Mouse (Mus musculus) left cerebral cortex, postnatal 14 days (tissue): ENCODE data around the gene Slamf6. TPM values are rescaled to one million over a fixed set of nuclear protein-coding genes. Genes with fewer than 3 reads are reported as not detected.

ENCODE experiments used
- DNase-seq, 2 experiments: peaks; one replicate each; pipeline ENCODE4 v3.0.0; 2021 to 2022; ENCODE audit warnings: low spot score in 2 of 2, mixed read lengths in 1 of 2
- intact Hi-C: fragments of 180-260 bp; cut with DNase I; formaldehyde crosslinking; loops from one replicate; pipeline ENCODE4 v1.15.1; 2025
- total RNA-seq, 2 experiments: library from RNA; stranded (reverse); gene quantifications; 2 replicates each; pipeline ENCODE4 v1.2.3; 2021

The Slamf6 gene
- total RNA-seq, 2 experiments from 2014 or later: 0.07 to 0.23 TPM

DNA sequence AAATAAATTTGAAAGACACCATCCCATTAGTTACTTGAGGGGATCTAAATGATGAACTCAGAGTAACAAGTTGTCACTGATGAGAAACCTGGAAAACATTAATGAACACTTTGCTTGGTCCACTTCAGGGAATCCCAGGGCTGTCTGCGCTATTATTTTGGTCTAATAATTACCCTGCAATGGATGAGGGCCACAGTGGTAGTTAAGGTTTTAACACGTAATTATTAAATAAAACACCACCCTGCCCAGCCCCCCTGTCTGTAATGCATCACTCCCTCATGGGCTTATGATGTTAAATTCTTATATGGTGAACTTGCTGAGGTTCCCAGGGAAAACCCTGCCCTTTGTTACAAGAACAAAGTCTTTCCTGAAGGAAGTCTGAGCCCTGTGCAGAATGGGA is 74.6 kb downstream of the Slamf6 start:
- no peak for DNase-seq
- intact Hi-C loops: no loop called here

DNA sequence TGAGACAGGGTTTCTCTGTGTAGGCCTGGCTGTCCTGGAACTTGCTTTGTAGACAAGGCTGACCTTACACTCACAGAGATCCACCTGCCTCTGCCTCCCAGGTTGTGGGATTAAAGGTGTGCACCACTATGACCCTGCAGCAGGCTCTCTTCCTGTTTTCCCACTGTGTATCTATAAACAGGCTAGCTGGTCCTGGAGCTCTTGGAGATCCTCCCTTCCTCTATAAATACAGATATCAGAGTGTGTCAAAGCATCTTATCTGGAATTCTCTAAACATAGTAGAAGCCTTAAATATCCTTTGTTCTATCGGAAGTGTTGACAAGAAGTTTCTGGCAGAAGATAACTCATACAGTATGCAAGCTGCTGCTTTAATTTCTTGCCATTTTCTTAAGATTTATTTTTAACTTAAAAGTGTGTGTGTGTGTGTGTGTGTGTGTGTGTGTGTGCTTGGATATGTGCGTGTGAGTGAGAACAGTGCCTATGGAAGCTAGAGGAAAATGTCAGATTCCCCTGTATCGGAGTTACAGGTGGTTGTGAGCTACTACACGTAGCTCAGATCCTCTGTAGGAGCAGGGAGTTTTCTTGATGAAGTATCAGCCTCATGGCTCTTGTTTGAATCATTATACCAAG is 75.7 kb downstream of the Slamf6 start:
- intact Hi-C loops: no loop called here
- peak in 1 of 2 experiments; percentile 81 for DNase-seq

DNA sequence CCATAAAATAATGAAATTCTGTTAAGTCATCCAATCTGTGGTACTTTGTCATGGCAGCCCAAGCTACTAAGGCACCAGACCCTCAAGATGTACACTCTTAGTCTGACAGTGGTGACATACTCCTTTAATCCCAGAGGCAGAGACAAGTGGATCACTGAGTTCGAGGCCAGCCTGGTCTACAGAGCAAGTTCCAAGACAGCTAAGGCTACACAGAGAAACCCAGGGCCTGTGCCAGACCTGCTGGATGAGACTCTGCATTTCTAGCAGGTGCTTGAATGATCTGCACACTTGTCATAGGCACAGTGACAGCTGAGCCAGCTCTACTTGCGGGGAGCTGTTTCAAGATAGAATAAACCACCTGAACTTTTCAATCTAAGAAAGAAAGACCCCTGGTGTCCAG is 77.2 kb downstream of the Slamf6 start:
- intact Hi-C loops: no loop called here
- DNase-seq: no peak

DNA sequence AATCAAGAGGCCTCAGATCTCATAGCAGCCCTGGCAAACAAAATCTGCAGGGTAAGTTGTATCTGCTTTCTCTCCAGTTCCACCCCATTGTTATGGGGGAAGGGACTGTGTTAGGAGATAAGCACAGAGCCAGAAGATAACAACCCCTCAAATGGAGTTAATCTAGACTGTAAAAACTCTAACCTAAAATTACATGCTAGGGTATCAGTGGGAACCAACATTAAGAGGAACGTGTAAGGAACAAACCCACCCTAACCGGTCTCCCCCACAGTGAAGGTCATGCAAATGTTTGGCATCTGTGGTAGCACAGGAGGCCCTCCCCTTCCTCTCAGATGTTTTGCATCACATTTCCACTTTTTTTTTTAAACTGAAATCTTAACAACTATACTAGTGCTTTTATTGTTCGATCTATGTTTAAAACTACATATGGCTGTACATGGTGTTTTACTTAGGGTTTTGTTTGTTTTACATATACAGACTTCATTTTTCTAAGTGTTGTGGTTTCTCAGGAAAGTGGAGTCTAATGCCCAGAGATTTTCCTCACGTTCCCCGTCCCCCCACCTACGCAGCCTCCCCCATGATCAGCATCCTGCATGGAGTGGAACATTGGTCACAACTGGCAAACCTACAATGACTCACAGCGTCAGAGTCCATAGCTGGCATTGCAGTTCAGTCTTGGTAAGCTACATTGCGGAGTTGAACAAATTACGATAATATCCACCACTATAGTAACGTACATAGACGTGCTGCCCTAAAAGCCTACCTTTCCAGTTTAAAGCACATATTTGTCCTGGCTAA is 77.8 kb downstream of the Slamf6 start:
- no peak for DNase-seq
- intact Hi-C loops: no loop called here

DNA sequence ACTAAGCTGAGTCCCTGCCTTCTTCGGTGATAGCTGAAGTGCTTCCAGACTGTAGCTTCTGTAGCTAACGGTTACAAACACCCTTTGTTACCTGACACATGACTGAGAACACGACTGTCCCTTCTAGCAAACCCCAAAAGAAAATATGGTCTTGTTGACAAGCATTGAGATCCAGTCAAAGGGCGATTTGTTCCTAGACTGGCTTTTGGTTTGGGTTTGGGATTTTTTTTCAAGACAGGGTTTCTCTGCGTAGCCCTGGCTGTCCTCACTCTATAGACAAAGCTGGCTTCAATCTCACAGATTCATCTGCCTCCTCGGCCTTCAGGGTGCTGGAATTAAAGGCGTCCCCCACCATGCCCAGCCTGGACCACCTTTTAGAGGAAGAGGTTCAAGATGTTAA is 79.4 kb downstream of the Slamf6 start:
- DNase-seq: no peak

DNA sequence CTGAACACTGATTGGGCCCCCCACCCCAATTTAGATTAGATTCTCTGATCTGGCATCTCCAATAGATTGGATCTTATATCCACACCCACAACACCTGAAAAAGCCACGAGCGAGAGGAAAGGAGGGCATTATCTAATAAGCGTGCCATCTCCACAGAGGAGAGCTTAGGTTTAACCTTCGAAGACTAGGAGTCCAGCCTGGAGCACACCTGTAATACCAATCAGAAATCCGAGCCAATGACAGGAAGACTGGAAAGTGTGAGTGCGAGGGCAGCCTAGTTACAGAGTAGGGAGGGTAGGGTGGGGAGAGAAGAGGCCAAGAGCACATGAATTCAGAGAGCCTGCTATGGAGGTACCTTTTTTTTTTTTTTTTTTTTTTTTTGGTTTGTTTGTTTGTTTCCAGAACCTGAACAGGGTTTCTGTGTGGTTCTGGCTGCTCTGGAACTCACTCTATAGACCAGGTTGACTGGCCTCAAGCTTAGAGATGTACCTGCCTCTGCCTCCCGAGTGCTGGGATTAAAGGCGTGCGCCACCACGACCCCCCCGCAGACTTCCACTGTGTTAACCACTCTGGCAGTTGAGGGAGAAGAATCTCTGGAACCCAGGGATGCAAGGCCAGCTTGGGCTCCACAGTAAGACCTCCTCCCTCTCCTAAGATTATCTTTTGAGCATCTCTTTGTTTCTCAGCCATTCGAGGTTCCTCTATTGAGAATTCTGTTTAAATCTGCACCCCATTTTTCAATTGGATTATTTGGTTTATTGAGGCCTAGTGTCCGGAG is 81.7 kb downstream of the Slamf6 start:
- intact Hi-C loops: no loop called here

More for the DNA sequence above, 79.4 kb downstream of the Slamf6 start:
- intact Hi-C loops: no loop called here

DNA sequence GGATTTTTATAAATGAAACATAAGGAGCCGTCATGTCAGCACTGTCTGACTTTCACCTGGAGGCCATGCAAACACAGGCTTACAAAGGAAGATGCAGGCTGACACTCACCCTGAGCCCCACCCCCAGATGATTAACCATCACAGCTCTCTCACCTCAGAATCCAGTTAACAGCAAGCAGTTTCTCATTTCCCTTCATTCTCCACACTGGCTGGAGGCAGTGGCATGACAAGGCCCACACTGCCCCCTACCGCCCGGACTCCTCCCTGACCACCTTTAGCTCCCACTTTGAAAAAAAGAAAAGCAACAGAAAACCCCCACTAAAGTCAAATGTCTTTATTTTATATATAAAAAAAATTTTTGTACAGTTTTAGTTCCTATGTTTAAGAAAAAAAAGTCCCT is 83.3 kb downstream of the Slamf6 start:
- intact Hi-C loops: loop anchor here (5.0 kb wide), 1 partner anchor 183 kb away; no protein-coding TSS in a partner anchor
- DNase-seq: peak; percentile 77 to 80

More for the DNA sequence above, 81.7 kb downstream of the Slamf6 start:
- DNase-seq: no peak

DNA sequence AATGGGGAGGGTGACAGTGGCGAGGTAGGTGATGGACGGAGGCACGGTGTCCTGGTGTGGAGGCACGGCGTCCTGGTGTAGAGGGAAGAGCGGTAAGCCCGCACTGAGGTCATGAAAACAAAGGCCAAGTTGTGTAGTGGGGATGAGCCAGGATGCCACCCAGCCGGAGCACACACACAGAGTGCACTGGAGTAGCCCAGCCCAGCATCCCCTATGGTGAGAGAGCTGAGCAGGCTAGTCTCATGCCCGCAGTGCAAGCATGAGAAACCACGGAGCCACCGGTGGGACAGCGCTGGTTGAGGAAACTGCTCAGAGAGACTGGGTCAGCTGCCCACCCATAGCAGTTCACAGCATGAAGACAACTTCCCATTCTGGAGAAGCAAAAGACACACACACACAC is 84.3 kb downstream of the Slamf6 start:
- intact Hi-C loops: loop anchor here (5.0 kb wide), 1 partner anchor 184 kb away; no protein-coding TSS in a partner anchor
- DNase-seq: no peak

Other genes with a start within 250 kb of the Slamf6 start
- under 1 TPM; 0.38 to 0.40 TPM for gene Cd48, start 235.5 kb upstream of the Slamf6 start, total RNA-seq
- under 1 TPM; 0.63 to 0.68 TPM for gene Slamf1, start 150.4 kb upstream of the Slamf6 start, total RNA-seq
- 1 to 10 TPM; 1.8 to 2.0 TPM for gene Cd84, start 77.8 kb upstream of the Slamf6 start, total RNA-seq
- under 1 TPM in 1 of 2 experiments, not detected in 1; 0.13 TPM for gene Gm10521, start 21.9 kb upstream of the Slamf6 start, total RNA-seq
- 10 to 100 TPM; 17.4 to 21.5 TPM for gene Vangl2, start 110.9 kb downstream of the Slamf6 start, total RNA-seq
- gene Nhlh1, start 140.1 kb downstream of the Slamf6 start, total RNA-seq: under 1 TPM; 0.30 to 0.37 TPM
- 100 to 1,000 TPM; 155 to 162 TPM for gene Copa, start 165.0 kb downstream of the Slamf6 start, total RNA-seq
- 10 to 100 TPM; 74.5 to 77.9 TPM for gene Ncstn, start 165.3 kb downstream of the Slamf6 start, total RNA-seq
- 100 to 1,000 TPM; 105 to 108 TPM for gene Pex19, start 209.2 kb downstream of the Slamf6 start, total RNA-seq
- gene Dcaf8, start 230.6 kb downstream of the Slamf6 start, total RNA-seq: 100 to 1,000 TPM; 101 to 109 TPM